Mouse (Mus musculus): ENCODE data around the gene Srr. TPM values are rescaled to one million over a fixed set of nuclear protein-coding genes. Genes with fewer than 3 reads are reported as not detected.

The Srr gene
- polyA plus RNA-seq, 1 experiment from 2014 or later: 45.8 TPM

GRCm38 (mm10) chr11:74957600-74957999 lies 31.9 kb upstream of the Srr start:
- no peak overlapping the region for H3K4me2 ChIP-seq (ENCODE audit: low read depth, low read length)
- H3K36me3 ChIP-seq (ENCODE audit: control insufficient read depth, insufficient read depth, low read length): peaks cover 9% of the 10 kb centered on the region; the same call in 1 of the 2 replicates
- H3K9ac ChIP-seq (replicated peaks; ENCODE audit: low read depth, low read length): no peak overlapping the region
- no peak for ATAC-seq (ENCODE audit: low read depth)
- no peaks in the 10 kb centered on the region for H3K27me3 ChIP-seq (ENCODE audit: control insufficient read depth, insufficient read depth, low read length)
- no peak overlapping the region for H3K27ac ChIP-seq (ENCODE audit: low read depth, low read length)
- WGBS: 93% methylated on average over 2 of the region's 2 CpGs
- no peaks in the 10 kb centered on the region for H3K9me3 ChIP-seq (ENCODE audit: control insufficient read depth, low read length)
- no peaks in the 10 kb centered on the region for H3K4me1 ChIP-seq (ENCODE audit: control insufficient read depth, insufficient read depth, low read length)
- H3K4me3 ChIP-seq (ENCODE audit: low read depth, low read length): no peak overlapping the region

GRCm38 (mm10) chr11:74956006-74956405 lies 30.3 kb upstream of the Srr start:
- Histone ChIP-seq H3K36me3 (ENCODE audit: control insufficient read depth, insufficient read depth, low read length) (peaks cover 9% of the 10 kb centered on the region; the same call in 1 of the 2 replicates), H3K4me2 (ENCODE audit: low read depth, low read length) (no peak overlapping the region), H3K9me3 (ENCODE audit: control insufficient read depth, low read length) (no peaks in the 10 kb centered on the region), H3K9ac (replicated peaks; ENCODE audit: low read depth, low read length) (no peak overlapping the region), H3K4me1 (ENCODE audit: control insufficient read depth, insufficient read depth, low read length) (no peaks in the 10 kb centered on the region), H3K4me3 (ENCODE audit: low read depth, low read length) (no peak overlapping the region), H3K27me3 (ENCODE audit: control insufficient read depth, insufficient read depth, low read length) (no peaks in the 10 kb centered on the region), H3K27ac (ENCODE audit: low read depth, low read length) (no peak overlapping the region)
- ATAC-seq (ENCODE audit: low read depth): no peak

- no peaks in the 10 kb centered on the region for H3K4me1 ChIP-seq (ENCODE audit: control insufficient read depth, insufficient read depth, low read length)
- no peak overlapping the region for H3K9ac ChIP-seq (replicated peaks; ENCODE audit: low read depth, low read length)
- ATAC-seq (ENCODE audit: low read depth): no peak
- H3K36me3 ChIP-seq (ENCODE audit: control insufficient read depth, insufficient read depth, low read length): peaks cover 9% of the 10 kb centered on the region; the same call in 1 of the 2 replicates
- no peak overlapping the region for H3K4me2 ChIP-seq (ENCODE audit: low read depth, low read length)
- no peaks in the 10 kb centered on the region for H3K9me3 ChIP-seq (ENCODE audit: control insufficient read depth, low read length)
- no peak overlapping the region for H3K4me3 ChIP-seq (ENCODE audit: low read depth, low read length)
- H3K27me3 ChIP-seq (ENCODE audit: control insufficient read depth, insufficient read depth, low read length): no peaks in the 10 kb centered on the region
- H3K27ac ChIP-seq (ENCODE audit: low read depth, low read length): no peak overlapping the region
Observed at GRCm38 (mm10) chr11:74954901-74955300, 29.2 kb upstream of the Srr start.

GRCm38 (mm10) chr11:74946348-74946747 lies 20.6 kb upstream of the Srr start:
- Histone ChIP-seq H3K9ac (replicated peaks; ENCODE audit: low read depth, low read length) (no peak overlapping the region), H3K27ac (ENCODE audit: low read depth, low read length) (no peak overlapping the region), H3K27me3 (ENCODE audit: control insufficient read depth, insufficient read depth, low read length) (no peaks in the 10 kb centered on the region), H3K9me3 (ENCODE audit: control insufficient read depth, low read length) (no peaks in the 10 kb centered on the region), H3K36me3 (ENCODE audit: control insufficient read depth, insufficient read depth, low read length) (peaks cover 25% of the 10 kb centered on the region), H3K4me1 (ENCODE audit: control insufficient read depth, insufficient read depth, low read length) (no peaks in the 10 kb centered on the region), H3K4me3 (ENCODE audit: low read depth, low read length) (no peak overlapping the region), H3K4me2 (ENCODE audit: low read depth, low read length) (no peak overlapping the region)
- 82% methylated on average over 3 of the region's 3 CpGs for WGBS
- ATAC-seq (ENCODE audit: low read depth): no peak

- peaks cover 25% of the 10 kb centered on the region for H3K36me3 ChIP-seq (ENCODE audit: control insufficient read depth, insufficient read depth, low read length)
- 94% methylated on average over 7 of the region's 7 CpGs for WGBS
- no peak overlapping the region for H3K27ac ChIP-seq (ENCODE audit: low read depth, low read length)
Observed at GRCm38 (mm10) chr11:74930391-74930790, 4.6 kb upstream of the Srr start.

GRCm38 (mm10) chr11:74929111-74929510 lies 3.4 kb upstream of the Srr start:
- Histone ChIP-seq H3K36me3 (ENCODE audit: control insufficient read depth, insufficient read depth, low read length) (peaks cover 12% of the 10 kb centered on the region; the same call in 1 of the 2 replicates), H3K4me3 (ENCODE audit: low read depth, low read length) (no peak overlapping the region), H3K27me3 (ENCODE audit: control insufficient read depth, insufficient read depth, low read length) (no peaks in the 10 kb centered on the region), H3K9me3 (ENCODE audit: control insufficient read depth, low read length) (no peaks in the 10 kb centered on the region), H3K27ac (ENCODE audit: low read depth, low read length) (no peak overlapping the region), H3K9ac (replicated peaks; ENCODE audit: low read depth, low read length) (no peak overlapping the region), H3K4me1 (ENCODE audit: control insufficient read depth, insufficient read depth, low read length) (peaks cover 11% of the 10 kb centered on the region; the same call in 1 of the 2 replicates), H3K4me2 (ENCODE audit: low read depth, low read length) (no peak overlapping the region)
- whole genome bisulfite sequencing: 87% methylated on average over 4 of the region's 4 CpGs
- no peak for ATAC-seq (ENCODE audit: low read depth)

More at GRCm38 (mm10) chr11:74930391-74930790, 4.6 kb upstream of the Srr start:
- no peak overlapping the region for H3K4me2 ChIP-seq (ENCODE audit: low read depth, low read length)
- no peaks in the 10 kb centered on the region for H3K27me3 ChIP-seq (ENCODE audit: control insufficient read depth, insufficient read depth, low read length)
- H3K9me3 ChIP-seq (ENCODE audit: control insufficient read depth, low read length): no peaks in the 10 kb centered on the region
- no peak overlapping the region for H3K4me3 ChIP-seq (ENCODE audit: low read depth, low read length)
- no peak for ATAC-seq (ENCODE audit: low read depth)
- H3K9ac ChIP-seq (replicated peaks; ENCODE audit: low read depth, low read length): no peak overlapping the region
- peaks cover 6% of the 10 kb centered on the region; the same call in 1 of the 2 replicates for H3K4me1 ChIP-seq (ENCODE audit: control insufficient read depth, insufficient read depth, low read length)

GRCm38 (mm10) chr11:74927236-74927725 lies 1.5 kb upstream of the Srr start:
- no peaks in the 10 kb centered on the region for H3K27me3 ChIP-seq (ENCODE audit: control insufficient read depth, insufficient read depth, low read length)
- no peak overlapping the region for H3K4me3 ChIP-seq (ENCODE audit: low read depth, low read length)
- no peak overlapping the region for H3K9ac ChIP-seq (replicated peaks; ENCODE audit: low read depth, low read length)
- no peaks in the 10 kb centered on the region for H3K9me3 ChIP-seq (ENCODE audit: control insufficient read depth, low read length)
- no peak overlapping the region; the same call in 1 of the 2 replicates for H3K4me2 ChIP-seq (ENCODE audit: low read depth, low read length)
- WGBS: 94% methylated on average over 2 of the region's 2 CpGs
- 0 out of 2 replicates have a peak, but pooled peaks cover 5% of the 10 kb centered on the region for H3K36me3 ChIP-seq (ENCODE audit: control insufficient read depth, insufficient read depth, low read length)
- ATAC-seq (ENCODE audit: low read depth): no peak
- H3K4me1 ChIP-seq (ENCODE audit: control insufficient read depth, insufficient read depth, low read length): peaks cover 11% of the 10 kb centered on the region; the same call in 1 of the 2 replicates
- no peak overlapping the region for H3K27ac ChIP-seq (ENCODE audit: low read depth, low read length)

- Histone ChIP-seq H3K9ac (replicated peaks; ENCODE audit: low read depth, low read length) (peak overlapping the region; percentile 84), H3K27me3 (ENCODE audit: control insufficient read depth, insufficient read depth, low read length) (no peaks in the 10 kb centered on the region), H3K9me3 (ENCODE audit: control insufficient read depth, low read length) (no peaks in the 10 kb centered on the region), H3K36me3 (ENCODE audit: control insufficient read depth, insufficient read depth, low read length) (0 out of 2 replicates have a peak, but pooled peaks cover 4% of the 10 kb centered on the region), H3K4me3 (ENCODE audit: low read depth, low read length) (peak overlapping the region; percentile 90), H3K4me2 (ENCODE audit: low read depth, low read length) (peak overlapping the region; percentile 67), H3K27ac (ENCODE audit: low read depth, low read length) (peak overlapping the region; percentile 97), H3K4me1 (ENCODE audit: control insufficient read depth, insufficient read depth, low read length) (peaks cover 11% of the 10 kb centered on the region; the same call in 1 of the 2 replicates)
- WGBS: 9% methylated on average over 11 of the region's 11 CpGs
- ATAC-seq (ENCODE audit: low read depth): 0 out of 2 replicates have a peak, but pooled peaks have one; percentile 1
Observed at GRCm38 (mm10) chr11:74926388-74927005, 749 bp upstream of the Srr start.

- peaks cover 11% of the 10 kb centered on the region; the same call in 1 of the 2 replicates for H3K4me1 ChIP-seq (ENCODE audit: control insufficient read depth, insufficient read depth, low read length)
- H3K4me3 ChIP-seq (ENCODE audit: low read depth, low read length): no peak overlapping the region
- no peaks in the 10 kb centered on the region for H3K27me3 ChIP-seq (ENCODE audit: control insufficient read depth, insufficient read depth, low read length)
- 66% methylated on average over 4 of the region's 4 CpGs for WGBS
- H3K9me3 ChIP-seq (ENCODE audit: control insufficient read depth, low read length): no peaks in the 10 kb centered on the region
- no peak overlapping the region for H3K27ac ChIP-seq (ENCODE audit: low read depth, low read length)
- no peak overlapping the region for H3K9ac ChIP-seq (replicated peaks; ENCODE audit: low read depth, low read length)
- no peak for ATAC-seq (ENCODE audit: low read depth)
- peaks cover 1% of the 10 kb centered on the region; the same call in 1 of the 2 replicates for H3K36me3 ChIP-seq (ENCODE audit: control insufficient read depth, insufficient read depth, low read length)
- H3K4me2 ChIP-seq (ENCODE audit: low read depth, low read length): no peak overlapping the region; the same call in 1 of the 2 replicates
Observed at GRCm38 (mm10) chr11:74924149-74924548, 1.6 kb downstream of the Srr start.
